Mouse (Mus musculus): Measurements from ENCODE around the gene Smarca2. TPM values are rescaled to one million over a fixed set of nuclear protein-coding genes. Genes with fewer than 3 reads are reported as not detected.

Smarca2 gene
- total and polyA plus RNA-seq, 3 experiments, result 20.1 to 66.4 (median 31.4) TPM

GRCm38 (mm10) chr19:26579645-26580044 lies 25.2 kb upstream of the Smarca2 start:
- no peak overlapping the region for H3K4me3 ChIP-seq (ENCODE audit: low read depth, low read length)
- TF ChIP-seq POLR2AphosphoS5 (IDR thresholded peaks at IDR 0.05; ENCODE audit: insufficient replicate concordance, low read depth, low read length), result no peak
- no peak for TF ChIP-seq TAL1 (conservative IDR thresholded peaks at IDR 0.05; ENCODE audit: low read depth, low read length)
- TF ChIP-seq CTCF (IDR thresholded peaks at IDR 0.05; ENCODE audit: low read depth, low read length), result no peak
- TF ChIP-seq GATA2 (IDR thresholded peaks at IDR 0.05; ENCODE audit: borderline replicate concordance, low read depth, low read length), result no peak
- no peak for TF ChIP-seq GATA1 (IDR thresholded peaks at IDR 0.05; ENCODE audit: borderline replicate concordance, low read length)
- no peaks in the 10 kb centered on the region for H3K4me1 ChIP-seq (ENCODE audit: insufficient read depth, low read depth, low read length)
- no peaks in the 10 kb centered on the region for H3K27me3 ChIP-seq (ENCODE audit: insufficient read depth, low read length)
- ATAC-seq (ENCODE audit: extremely low read depth, insufficient number of reproducible peaks, low FRiP score, poor library complexity, severe bottlenecking) (no peak), DNase-seq (ENCODE audit: low spot score) (no peak)
- no peaks in the 10 kb centered on the region for H3K9me3 ChIP-seq (replicated peaks)
- no peaks in the 10 kb centered on the region for H3K36me3 ChIP-seq (replicated peaks)

GRCm38 (mm10) chr19:26580061-26580460 lies 24.8 kb upstream of the Smarca2 start:
- Histone ChIP-seq H3K4me3 (ENCODE audit: low read depth, low read length) (no peak overlapping the region), H3K9me3 (replicated peaks) (no peaks in the 10 kb centered on the region), H3K36me3 (replicated peaks) (no peaks in the 10 kb centered on the region), H3K4me1 (ENCODE audit: insufficient read depth, low read depth, low read length) (no peaks in the 10 kb centered on the region), H3K27me3 (ENCODE audit: insufficient read depth, low read length) (no peaks in the 10 kb centered on the region)
- TF ChIP-seq CTCF (IDR thresholded peaks at IDR 0.05; ENCODE audit: low read depth, low read length) (no peak), POLR2AphosphoS5 (IDR thresholded peaks at IDR 0.05; ENCODE audit: insufficient replicate concordance, low read depth, low read length) (no peak), GATA1 (IDR thresholded peaks at IDR 0.05; ENCODE audit: borderline replicate concordance, low read length) (no peak), TAL1 (conservative IDR thresholded peaks at IDR 0.05; ENCODE audit: low read depth, low read length) (no peak), GATA2 (IDR thresholded peaks at IDR 0.05; ENCODE audit: borderline replicate concordance, low read depth, low read length) (no peak)
- DNase-seq (ENCODE audit: low spot score), result no peak
- ATAC-seq (ENCODE audit: extremely low read depth, insufficient number of reproducible peaks, low FRiP score, poor library complexity, severe bottlenecking), result no peak

GRCm38 (mm10) chr19:26594661-26595060 lies 10.2 kb upstream of the Smarca2 start:
- no peaks in the 10 kb centered on the region for H3K9me3 ChIP-seq (replicated peaks)
- no peak for DNase-seq (ENCODE audit: low spot score)
- TF ChIP-seq POLR2AphosphoS5 (IDR thresholded peaks at IDR 0.05; ENCODE audit: insufficient replicate concordance, low read depth, low read length), result no peak
- no peak for TF ChIP-seq CTCF (IDR thresholded peaks at IDR 0.05; ENCODE audit: low read depth, low read length)
- no peak for TF ChIP-seq TAL1 (conservative IDR thresholded peaks at IDR 0.05; ENCODE audit: low read depth, low read length)
- no peak for TF ChIP-seq GATA1 (IDR thresholded peaks at IDR 0.05; ENCODE audit: borderline replicate concordance, low read length)
- no peak for TF ChIP-seq GATA2 (IDR thresholded peaks at IDR 0.05; ENCODE audit: borderline replicate concordance, low read depth, low read length)
- ATAC-seq (ENCODE audit: extremely low read depth, insufficient number of reproducible peaks, low FRiP score, poor library complexity, severe bottlenecking), result no peak
- no peak overlapping the region for H3K4me3 ChIP-seq (ENCODE audit: low read depth, low read length)
- H3K36me3 ChIP-seq (replicated peaks), result no peaks in the 10 kb centered on the region
- H3K27me3 ChIP-seq (ENCODE audit: insufficient read depth, low read length), result no peaks in the 10 kb centered on the region; the same call in 1 of the 2 replicates
- H3K4me1 ChIP-seq (ENCODE audit: insufficient read depth, low read depth, low read length), result no peaks in the 10 kb centered on the region

- H3K27me3 ChIP-seq (ENCODE audit: insufficient read depth, low read length), result no peaks in the 10 kb centered on the region; the same call in 1 of the 2 replicates
- ATAC-seq (ENCODE audit: extremely low read depth, insufficient number of reproducible peaks, low FRiP score, poor library complexity, severe bottlenecking), result no peak
- TF ChIP-seq GATA2 (IDR thresholded peaks at IDR 0.05; ENCODE audit: borderline replicate concordance, low read depth, low read length), result no peak
- no peak for TF ChIP-seq TAL1 (conservative IDR thresholded peaks at IDR 0.05; ENCODE audit: low read depth, low read length)
- no peak for TF ChIP-seq CTCF (IDR thresholded peaks at IDR 0.05; ENCODE audit: low read depth, low read length)
- no peak for TF ChIP-seq POLR2AphosphoS5 (IDR thresholded peaks at IDR 0.05; ENCODE audit: insufficient replicate concordance, low read depth, low read length)
- TF ChIP-seq GATA1 (IDR thresholded peaks at IDR 0.05; ENCODE audit: borderline replicate concordance, low read length), result no peak
- H3K4me1 ChIP-seq (ENCODE audit: insufficient read depth, low read depth, low read length), result peaks cover 11% of the 10 kb centered on the region; the same call in 1 of the 2 replicates
- no peaks in the 10 kb centered on the region for H3K36me3 ChIP-seq (replicated peaks)
- H3K9me3 ChIP-seq (replicated peaks), result peaks cover 15% of the 10 kb centered on the region
- no peak overlapping the region for H3K4me3 ChIP-seq (ENCODE audit: low read depth, low read length)
- DNase-seq (ENCODE audit: low spot score), result no peak
Measured at GRCm38 (mm10) chr19:26601459-26601858, 3.4 kb upstream of the Smarca2 start.

- Histone ChIP-seq H3K4me1 (ENCODE audit: insufficient read depth, low read depth, low read length) (peaks cover 17% of the 10 kb centered on the region), H3K4me3 (ENCODE audit: low read depth, low read length) (no peak overlapping the region), H3K9me3 (replicated peaks) (peaks cover 28% of the 10 kb centered on the region), H3K36me3 (replicated peaks) (no peaks in the 10 kb centered on the region), H3K27me3 (ENCODE audit: insufficient read depth, low read length) (no peaks in the 10 kb centered on the region; the same call in 1 of the 2 replicates)
- no peak for ATAC-seq (ENCODE audit: extremely low read depth, insufficient number of reproducible peaks, low FRiP score, poor library complexity, severe bottlenecking)
- no peak for TF ChIP-seq GATA1 (IDR thresholded peaks at IDR 0.05; ENCODE audit: borderline replicate concordance, low read length)
- TF ChIP-seq GATA2 (IDR thresholded peaks at IDR 0.05; ENCODE audit: borderline replicate concordance, low read depth, low read length), result no peak
- no peak for TF ChIP-seq POLR2AphosphoS5 (IDR thresholded peaks at IDR 0.05; ENCODE audit: insufficient replicate concordance, low read depth, low read length)
- TF ChIP-seq CTCF (IDR thresholded peaks at IDR 0.05; ENCODE audit: low read depth, low read length), result no peak
- no peak for TF ChIP-seq TAL1 (conservative IDR thresholded peaks at IDR 0.05; ENCODE audit: low read depth, low read length)
- DNase-seq (ENCODE audit: low spot score), result no peak
Measured at GRCm38 (mm10) chr19:26603296-26603860, 1.5 kb upstream of the Smarca2 start.

- H3K27me3 ChIP-seq (ENCODE audit: insufficient read depth, low read length), result no peaks in the 10 kb centered on the region
- ATAC-seq (ENCODE audit: extremely low read depth, insufficient number of reproducible peaks, low FRiP score, poor library complexity, severe bottlenecking) (no peak), DNase-seq (ENCODE audit: low spot score) (no peak)
- peaks cover 20% of the 10 kb centered on the region for H3K4me1 ChIP-seq (ENCODE audit: insufficient read depth, low read depth, low read length)
- peaks cover 28% of the 10 kb centered on the region for H3K9me3 ChIP-seq (replicated peaks)
- no peak for TF ChIP-seq CTCF (IDR thresholded peaks at IDR 0.05; ENCODE audit: low read depth, low read length)
- TF ChIP-seq GATA1 (IDR thresholded peaks at IDR 0.05; ENCODE audit: borderline replicate concordance, low read length), result no peak
- H3K4me3 ChIP-seq (ENCODE audit: low read depth, low read length), result peak overlapping the region; percentile 76
- no peaks in the 10 kb centered on the region for H3K36me3 ChIP-seq (replicated peaks)
Measured at GRCm38 (mm10) chr19:26603906-26604754, 720 bp upstream of the Smarca2 start.

Measured in G1E (cell line).